Mouse (Mus musculus) layer of hippocampus, adult 2 months (tissue): ENCODE data around the gene Hrct1. TPM values are rescaled to one million over a fixed set of nuclear protein-coding genes. Genes with fewer than 3 reads are reported as not detected.

ENCODE experiments used
- DNase-seq, 2 experiments: peaks; one replicate each; pipeline ENCODE4 v3.0.0; 2022; ENCODE audit warnings: low spot score in 2 of 2
- H3K27ac ChIP-seq: fragments of 200-600 bp; 2 replicates; pipeline ENCODE4 v1.8.1; 2022
- H3K4me3 ChIP-seq: fragments of 200-600 bp; 2 replicates; pipeline ENCODE4 v1.8.1; 2022; ENCODE audit warnings: mild to moderate bottlenecking
- CTCF ChIP-seq: fragments of 200-600 bp; conservative IDR thresholded peaks from 2 replicates; pipeline ENCODE4 v1.8.1; 2022; ENCODE audit warnings: antibody characterized with exemption, mild to moderate bottlenecking, moderate library complexity
- long read RNA-seq, 2 experiments: library from polyadenylated mRNA; stranded (forward); transcript quantifications; one replicate each; pipeline ENCODE4 v2.0.0; 2021; ENCODE audit warnings: borderline mapping rate in 2 of 2
- total RNA-seq, 2 experiments: library from RNA; stranded (reverse); gene quantifications; 2 replicates each; pipeline ENCODE4 v1.2.3; 2021

Hrct1 gene
- 1 to 10 TPM in 1 of 2 experiments, under 1 TPM in 1; 0.39 to 1.2 TPM for total RNA-seq
- long read RNA-seq, experiment 1, partial matches to known transcripts, result 0 of 1 reads
- long read RNA-seq, experiment 1, other reads (novel, unspliced or antisense), result 0 of 1 reads
- long read RNA-seq, experiment 2, transcript Hrct1-201 (1 exons, 1,452 nt), result major isoform, 6 of 6 reads
- long read RNA-seq, experiment 2, partial matches to known transcripts, result 0 of 6 reads
- long read RNA-seq, experiment 2, other reads (novel, unspliced or antisense), result 0 of 6 reads

GRCm38 (mm10) chr4:43726995-43727394, at the start of gene Hrct1:
Hrct1 (plus strand) TSS chr4:43727188.
- H3K4me3 ChIP-seq, result no peak within 1 kb of the TSS
- TF ChIP-seq CTCF, result no peak
- H3K27ac ChIP-seq, result peak within 1 kb of the TSS; percentile 62
- no peak for DNase-seq

DNA sequence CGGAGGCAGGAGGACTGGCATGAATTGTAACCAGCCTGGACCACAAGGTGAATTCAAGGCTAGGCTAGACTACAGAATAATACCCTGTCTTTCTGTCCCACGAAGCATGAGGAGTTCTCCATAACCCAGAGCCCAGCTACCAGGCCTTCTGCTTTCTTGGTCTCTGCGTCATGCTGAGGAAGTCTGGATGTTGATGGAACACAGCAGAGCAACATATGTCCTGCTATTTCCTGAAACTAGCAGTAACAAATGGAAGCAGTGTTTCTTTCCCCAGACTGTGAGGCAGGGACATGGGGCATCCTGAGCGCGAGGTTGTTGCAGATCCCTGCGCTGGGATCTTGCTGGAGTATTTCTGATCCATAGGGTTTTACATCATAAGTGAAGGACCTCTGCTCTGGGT, 48.4 kb upstream of the Hrct1 start:
- DNase-seq, result peak; percentile 38 to 68
- TF ChIP-seq CTCF, result no peak
- Histone ChIP-seq H3K4me3 (no peak overlapping the region), H3K27ac (peak overlapping the region; percentile 69)

- no peak for TF ChIP-seq CTCF
- DNase-seq, result no peak
- no peak overlapping the region for H3K4me3 ChIP-seq
- H3K27ac ChIP-seq, result peak overlapping the region; percentile 33; the same call in 1 of the 2 replicates
Observed at GRCm38 (mm10) chr4:43679416-43680043, 47.5 kb upstream of the Hrct1 start.

DNA sequence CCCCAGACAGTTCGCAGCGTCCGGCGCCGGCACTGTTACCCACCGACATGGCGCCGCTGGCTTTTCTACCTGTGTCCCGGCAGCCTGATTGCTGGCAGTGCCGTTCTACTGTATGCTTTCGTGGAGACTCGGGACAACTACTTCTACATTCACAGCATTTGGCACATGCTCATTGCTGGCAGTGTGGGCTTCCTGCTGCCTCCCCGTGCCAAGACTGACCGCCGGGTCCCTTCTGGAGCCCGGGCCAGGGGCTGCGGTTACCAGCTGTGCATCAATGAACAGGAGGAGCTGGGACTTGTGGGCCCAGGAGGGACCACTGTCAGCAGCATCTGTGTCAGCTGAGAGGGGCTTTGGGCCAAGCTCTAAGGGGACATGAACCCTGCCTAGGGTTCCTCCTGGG, 37.0 kb upstream of the Hrct1 start:
- H3K27ac ChIP-seq, result no peak overlapping the region
- H3K4me3 ChIP-seq, result no peak overlapping the region
- TF ChIP-seq CTCF, result no peak
- DNase-seq, result no peak

GRCm38 (mm10) chr4:43691026-43691425, 36.0 kb upstream of the Hrct1 start:
- TF ChIP-seq CTCF, result no peak
- no peak for DNase-seq
- H3K27ac ChIP-seq, result no peak overlapping the region
- H3K4me3 ChIP-seq, result no peak overlapping the region

GRCm38 (mm10) chr4:43693806-43694241, 33.2 kb upstream of the Hrct1 start:
- no peak for DNase-seq
- TF ChIP-seq CTCF, result no peak
- H3K27ac ChIP-seq, result no peak overlapping the region
- H3K4me3 ChIP-seq, result no peak overlapping the region

GRCm38 (mm10) chr4:43694439-43695248, 32.3 kb upstream of the Hrct1 start:
- no peak for TF ChIP-seq CTCF
- H3K27ac ChIP-seq, result no peak overlapping the region
- no peak overlapping the region for H3K4me3 ChIP-seq
- DNase-seq, result no peak

- H3K4me3 ChIP-seq, result no peak overlapping the region
- no peak for DNase-seq
- no peak for TF ChIP-seq CTCF
- no peak overlapping the region for H3K27ac ChIP-seq
Observed at GRCm38 (mm10) chr4:43695249-43695671, 31.7 kb upstream of the Hrct1 start.

DNA sequence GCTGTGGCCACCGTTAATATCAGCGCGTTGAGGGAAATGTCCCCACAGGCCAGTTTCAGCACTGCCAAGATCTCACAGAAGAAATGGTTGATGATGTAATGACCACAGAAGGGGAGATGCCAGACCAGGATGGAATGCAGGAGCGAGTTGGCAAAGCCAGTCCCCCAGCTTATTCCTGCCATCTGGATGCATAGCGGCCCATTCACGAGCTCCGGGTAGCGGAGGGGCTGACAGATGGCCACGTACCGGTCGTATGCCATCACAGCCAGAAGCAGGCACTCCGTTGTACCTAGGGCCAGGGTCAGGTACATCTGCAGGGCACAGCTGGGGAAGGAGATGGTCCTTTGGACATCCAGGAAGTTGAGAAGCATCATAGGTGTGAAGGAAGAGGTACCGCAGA, 30.4 kb upstream of the Hrct1 start:
- TF ChIP-seq CTCF, result no peak
- DNase-seq, result no peak
- Histone ChIP-seq H3K4me3 (no peak overlapping the region), H3K27ac (no peak overlapping the region)

GRCm38 (mm10) chr4:43700707-43701106, 26.3 kb upstream of the Hrct1 start, which contains the start of gene Olfr70:
Olfr70 (minus strand) TSS chr4:43700807.
- no peak within 1 kb of the TSS for H3K27ac ChIP-seq
- TF ChIP-seq CTCF, result no peak
- DNase-seq, result no peak
- H3K4me3 ChIP-seq, result no peak within 1 kb of the TSS

GRCm38 (mm10) chr4:43703439-43703838, 23.5 kb upstream of the Hrct1 start:
- H3K4me3 ChIP-seq, result no peak overlapping the region
- no peak for DNase-seq
- H3K27ac ChIP-seq, result no peak overlapping the region
- peak; percentile 44 for TF ChIP-seq CTCF

GRCm38 (mm10) chr4:43703851-43704250, 23.1 kb upstream of the Hrct1 start:
- H3K4me3 ChIP-seq, result no peak overlapping the region
- no peak overlapping the region for H3K27ac ChIP-seq
- TF ChIP-seq CTCF, result no peak
- DNase-seq, result no peak

- TF ChIP-seq CTCF, result no peak
- Histone ChIP-seq H3K4me3 (no peak overlapping the region), H3K27ac (no peak overlapping the region)
- no peak for DNase-seq
Observed at GRCm38 (mm10) chr4:43705991-43706390, 21.0 kb upstream of the Hrct1 start.

DNA sequence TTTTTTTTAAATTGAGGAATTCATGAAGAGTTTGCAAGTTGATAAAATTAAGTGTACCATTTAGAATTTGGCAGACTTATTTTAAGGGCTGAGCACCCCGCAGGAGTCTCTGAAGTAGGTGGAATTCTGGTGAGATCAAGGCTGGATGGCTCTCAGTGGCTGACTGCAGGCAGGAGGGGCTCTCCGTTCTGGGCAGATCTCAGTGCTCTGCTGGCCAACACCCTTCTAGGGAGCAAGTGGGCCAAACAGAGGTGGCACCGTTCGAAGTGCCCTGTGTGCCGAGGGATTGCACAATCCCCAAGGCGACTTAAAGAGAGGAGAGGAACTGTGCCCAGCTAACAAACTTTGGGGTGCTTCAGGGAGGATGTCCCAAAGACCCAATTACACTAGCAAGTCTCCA, 17.1 kb upstream of the Hrct1 start, which contains the start of gene Olfr71:
TSS of gene Olfr71 (minus strand) at position 387 of the 400 bp plus-strand sequence.
- Histone ChIP-seq H3K4me3 (no peak within 1 kb of the TSS), H3K27ac (no peak within 1 kb of the TSS)
- TF ChIP-seq CTCF, result no peak
- no peak for DNase-seq
